Mouse (Mus musculus) spleen, adult 2 months (tissue): ENCODE data around the gene Tcf25. TPM values are rescaled to one million over a fixed set of nuclear protein-coding genes. Genes with fewer than 3 reads are reported as not detected.
"Not testable (repeated sequence)": the region's sequence is repeated elsewhere in the genome, so short reads cannot be mapped to it uniquely, and the experiment has no call there.

Experiments
- DNase-seq, 2 experiments: peaks; one replicate each; pipeline versions ENCODE4 v3.0.0 to v3.0.0-alpha.2; 2012 to 2021; ENCODE audit warnings: low spot score in 2 of 2, low read depth in 1 of 2
- H3K27ac ChIP-seq: fragments of 200-500 bp; 2 replicates; pipeline ENCODE4 v1.5.1; 2012; ENCODE audit warnings: low read length, inconsistent platforms; ENCODE audit not compliant: insufficient read depth
- H3K27me3 ChIP-seq: fragments of 200-500 bp; 2 replicates; pipeline ENCODE4 v1.6.1; 2012; ENCODE audit warnings: mild to moderate bottlenecking, moderate library complexity, low read length, inconsistent platforms; ENCODE audit not compliant: control insufficient read depth, insufficient read depth
- H3K36me3 ChIP-seq: fragments of 200-500 bp; 2 replicates; pipeline ENCODE4 v1.6.1; 2012; ENCODE audit warnings: mild to moderate bottlenecking, low read length, inconsistent platforms; ENCODE audit not compliant: control insufficient read depth, insufficient read depth
- H3K4me1 ChIP-seq: fragments of 200-500 bp; 2 replicates; pipeline ENCODE4 v1.6.1; 2011; ENCODE audit warnings: inconsistent platforms; ENCODE audit not compliant: control insufficient read depth, insufficient read depth, insufficient read length
- H3K4me3 ChIP-seq: fragments of 200-500 bp; 2 replicates; pipeline ENCODE4 v1.5.1; 2011; ENCODE audit warnings: mild to moderate bottlenecking, inconsistent platforms; ENCODE audit not compliant: insufficient read depth, insufficient read length; ENCODE audit errors: extremely low read depth
- CTCF ChIP-seq: fragments of 200-500 bp; IDR thresholded peaks from 2 replicates; pipeline ENCODE4 v1.5.1; 2011; ENCODE audit warnings: mild to moderate bottlenecking, inconsistent platforms; ENCODE audit not compliant: insufficient read depth, insufficient read length, insufficient replicate concordance; ENCODE audit errors: extremely low read depth
- POLR2A ChIP-seq: fragments of 200-500 bp; IDR thresholded peaks from 2 replicates; pipeline ENCODE4 v1.6.1; 2011; ENCODE audit warnings: low read depth, low read length, inconsistent platforms
- WGBS: fragments of 180-500 bp; shearing (Covaris S2); methylation state at CpG from one replicate; pipeline ENCODE4 v1.1.7; 2018; 5-methylcytosine and 5-hydroxymethylcytosine counted together
- polyA plus RNA-seq: library from polyadenylated mRNA; depleted of rRNA; stranded (reverse); fragments of >200 nt; gene quantifications from 2 replicates; pipeline ENCODE4 v1.2.3, GENCODE M21; 2012; rRNA removed

Tcf25 gene
- polyA plus RNA-seq, 1 experiment = 137 TPM

DNA sequence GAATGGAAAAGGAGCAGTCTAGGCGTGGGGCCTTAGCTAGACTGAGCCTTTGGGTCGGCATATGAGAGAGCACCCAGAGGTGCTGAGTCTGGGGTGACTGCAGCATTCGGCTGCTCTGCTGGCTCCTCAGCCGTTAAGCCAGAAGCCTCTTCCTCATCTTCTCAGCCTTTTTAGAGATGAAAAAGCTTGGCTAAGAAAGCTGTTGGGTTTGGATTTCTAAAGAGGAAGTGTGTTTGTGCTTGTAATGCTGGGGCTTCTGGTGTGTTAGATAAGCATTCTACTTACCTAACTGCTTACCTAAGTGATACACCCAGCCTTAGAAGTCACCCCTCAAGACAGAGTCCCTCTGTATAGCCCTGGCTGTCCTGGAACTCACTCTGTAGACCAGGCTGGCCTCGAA is 77.2 kb downstream of the Tcf25 start:
- Histone ChIP-seq H3K27me3 (no peaks in the 10 kb centered on the region), H3K4me1 (no peaks in the 10 kb centered on the region), H3K4me3 (no peak overlapping the region), H3K27ac (no peak overlapping the region), H3K36me3 (peaks cover 8% of the 10 kb centered on the region)
- TF ChIP-seq POLR2A (no peak), CTCF (no peak)
- 22% methylated on average over 5 of the region's 5 CpGs for WGBS
- DNase-seq = no peak

GRCm38 (mm10) chr8:123451747-123452146 is 78.2 kb downstream of the Tcf25 start:
- not testable (repeated sequence) for H3K27ac ChIP-seq, DNase-seq, H3K36me3 ChIP-seq, H3K4me1 ChIP-seq, H3K4me3 ChIP-seq, H3K27me3 ChIP-seq
- 85% methylated on average over 12 of the region's 12 CpGs for WGBS

DNA sequence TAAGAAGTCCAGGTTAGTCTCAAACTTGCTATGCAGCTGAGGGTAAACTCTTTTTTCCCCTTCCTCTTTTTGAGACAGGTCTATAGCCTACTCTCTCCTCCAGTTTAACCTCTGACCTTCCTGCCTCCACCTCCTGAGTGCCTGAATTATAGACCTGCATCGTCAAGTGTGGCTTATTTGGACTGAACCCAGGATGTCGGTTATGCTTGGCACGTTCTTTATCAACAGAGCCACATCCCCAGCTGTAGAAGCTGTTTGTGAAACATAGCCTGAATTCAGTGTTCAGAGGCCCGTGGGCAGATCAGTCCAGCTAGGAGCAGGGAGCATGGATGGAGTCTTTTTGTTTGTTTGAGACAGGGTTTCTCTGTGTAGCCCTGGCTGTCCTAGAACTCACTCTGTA is 78.6 kb downstream of the Tcf25 start:
- TF ChIP-seq CTCF = no peak
- TF ChIP-seq POLR2A = no peak
- Histone ChIP-seq H3K27me3 (no peaks in the 10 kb centered on the region), H3K4me3 (no peak overlapping the region), H3K4me1 (no peaks in the 10 kb centered on the region), H3K36me3 (peaks cover 9% of the 10 kb centered on the region), H3K27ac (no peak overlapping the region)
- 29% methylated on average over 4 of the region's 4 CpGs for WGBS
- no peak for DNase-seq

DNA sequence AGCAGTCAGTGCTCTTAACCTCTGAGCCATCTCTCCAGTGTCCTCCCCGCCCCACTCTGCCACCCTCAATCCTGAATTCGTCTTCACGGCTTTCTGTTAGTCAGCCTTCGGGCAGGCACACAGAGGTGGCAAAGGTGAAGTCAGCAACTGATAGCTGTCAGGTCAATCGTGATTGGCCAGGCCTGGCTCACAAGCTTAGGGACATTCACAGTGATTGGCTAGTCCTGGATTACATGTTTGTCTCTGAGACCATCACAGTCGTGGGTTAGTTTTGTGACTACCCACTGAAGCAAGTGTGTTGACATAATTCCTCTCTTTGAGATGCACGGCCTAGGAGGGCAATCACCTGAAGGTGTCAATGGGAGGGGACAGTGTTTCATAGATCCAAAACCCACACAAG is 79.7 kb downstream of the Tcf25 start:
- H3K4me3 ChIP-seq = no peak overlapping the region
- no peak overlapping the region for H3K27ac ChIP-seq
- 79% methylated on average over 7 of the region's 7 CpGs for WGBS
- H3K27me3 ChIP-seq = no peaks in the 10 kb centered on the region
- no peak for DNase-seq
- H3K4me1 ChIP-seq = no peaks in the 10 kb centered on the region
- H3K36me3 ChIP-seq = peaks cover 11% of the 10 kb centered on the region
- TF ChIP-seq CTCF = no peak
- TF ChIP-seq POLR2A = no peak

Other genes starting within 250 kb of the Tcf25 start
- gene Sult5a1, start 215.4 kb upstream of the Tcf25 start, polyA plus RNA-seq = 0.42 and 0.92 TPM in 2 replicates
- gene Dpep1, start 187.5 kb upstream of the Tcf25 start, polyA plus RNA-seq = 1.3 and 1.6 TPM in 2 replicates
- gene Chmp1a, start 161.0 kb upstream of the Tcf25 start, polyA plus RNA-seq = 70.5 and 85.0 TPM in 2 replicates
- 0.09 and 0.42 TPM in 2 replicates for gene Spata33, start 160.9 kb upstream of the Tcf25 start, polyA plus RNA-seq
- gene Cdk10, start 148.9 kb upstream of the Tcf25 start, polyA plus RNA-seq = 39.2 and 45.2 TPM in 2 replicates
- gene Spata2l, start 137.5 kb upstream of the Tcf25 start, polyA plus RNA-seq = 12.1 and 13.9 TPM in 2 replicates
- 32.6 and 38.7 TPM in 2 replicates for gene Zfp276, start 119.6 kb upstream of the Tcf25 start, polyA plus RNA-seq
- 55.7 and 110 TPM in 2 replicates for gene Vps9d1, start 119.4 kb upstream of the Tcf25 start, polyA plus RNA-seq
- gene Fanca, start 55.2 kb upstream of the Tcf25 start, polyA plus RNA-seq = 55.7 and 76.1 TPM in 2 replicates
- gene Spire2, start 41.0 kb upstream of the Tcf25 start, polyA plus RNA-seq = 0.88 and 1.1 TPM in 2 replicates
- gene Mc1r, start 33.4 kb downstream of the Tcf25 start, polyA plus RNA-seq = not detected in 2 replicates
- gene Tubb3, start 37.7 kb downstream of the Tcf25 start, polyA plus RNA-seq = 2.7 and 3.9 TPM in 2 replicates
- 13.5 and 14.9 TPM in 2 replicates for gene Def8, start 49.8 kb downstream of the Tcf25 start, polyA plus RNA-seq
- gene Afg3l1, start 104.2 kb downstream of the Tcf25 start, polyA plus RNA-seq = 14.4 and 17.3 TPM in 2 replicates
- not detected in 2 replicates for gene Dbndd1, start 141.7 kb downstream of the Tcf25 start, polyA plus RNA-seq
- 2.3 and 2.8 TPM in 2 replicates for gene Gas8, start 145.1 kb downstream of the Tcf25 start, polyA plus RNA-seq